16 mouse cellular contexts compared by ENCODE assay signal in genomic region chr14:58656935-58657238, GRCm38 (mm10).
DNase-seq lines count a peak whose midpoint lies in the region; TF ChIP-seq lines count a peak whose summit lies in the region.
"Had no signal": no experiment of that assay in that cellular context is flagged by ENCODE, and none has a peak within 500 bp of the region (broad histone marks: within the 10 kb centered on the region; RNA-seq: fewer than 3 reads in every experiment).

No protein-coding gene starts in this region.

- H3K27ac ChIP-seq in heart, embryonic 10.5 days: 0 out of 2 replicates have a peak overlapping the region, but pooled peaks have one; percentile 4
- peak overlapping the region; percentile 89 for H3K27ac ChIP-seq in limb, embryonic 10.5 days
- H3K27ac ChIP-seq: hindbrain, embryonic 12.5 days; midbrain, embryonic 15.5 days had no signal

- no peaks in the 10 kb centered on the region for H3K9me3 ChIP-seq in heart, embryonic 10.5 days
- H3K9me3 ChIP-seq in E14TG2a.4 (ENCODE audit: low read length): no peaks in the 10 kb centered on the region
- no peaks in the 10 kb centered on the region for H3K9me3 ChIP-seq in limb, embryonic 10.5 days (replicated peaks)
- H3K9me3 ChIP-seq: hindbrain, embryonic 12.5 days; megakaryocyte, embryonic 14.5 days; midbrain, embryonic 15.5 days had no signal

- DNase-seq in heart, embryonic 10.5 days (ENCODE audit: low spot score): no peak
- DNase-seq in heart, adult 11 months: no peak
- peak; percentile 11 for DNase-seq in embryo, embryonic 9.5 days (ENCODE audit: extremely low spot score)
- DNase-seq in limb, embryonic 10.5 days (ENCODE audit: low spot score): peak; percentile 59
- no peak for DNase-seq in gastrocnemius, postnatal 14 days
- no peak for DNase-seq in left cerebral cortex, adult 11 months (ENCODE audit: low spot score)
- DNase-seq: cerebellum, adult 2 months; heart, postnatal 10 days; liver, postnatal 0 days; lung, postnatal 10 days; thymus, postnatal 25 days had no signal

- no peak overlapping the region for H3K4me3 ChIP-seq in heart, embryonic 10.5 days
- H3K4me3 ChIP-seq in E14TG2a.4 (replicated peaks; ENCODE audit: low read length): 0 out of 2 replicates have a peak overlapping the region, but pooled peaks have one; percentile 13
- H3K4me3 ChIP-seq in limb, embryonic 10.5 days: 0 out of 2 replicates have a peak overlapping the region, but pooled peaks have one; percentile 16
- H3K4me3 ChIP-seq: hindbrain, embryonic 12.5 days; megakaryocyte, embryonic 14.5 days; midbrain, embryonic 15.5 days; myocyte had no signal

- intact Hi-C loops in gastrocnemius, postnatal 14 days (cut with DNase I; ENCODE audit: low total_unique reads): no loop called here

- H3K4me1 ChIP-seq in heart, embryonic 10.5 days: peaks cover 12% of the 10 kb centered on the region
- H3K4me1 ChIP-seq in E14TG2a.4 (replicated peaks; ENCODE audit: low read depth, low read length): peaks cover 41% of the 10 kb centered on the region
- peaks cover 51% of the 10 kb centered on the region for H3K4me1 ChIP-seq in limb, embryonic 10.5 days
- H3K4me1 ChIP-seq: megakaryocyte, embryonic 14.5 days; midbrain, embryonic 15.5 days had no signal

- TF ChIP-seq CTCF in E14TG2a.4 (conservative IDR thresholded peaks at IDR 0.05; ENCODE audit: low read length): no peak

- H3K36me3 ChIP-seq in heart, embryonic 10.5 days: no peaks in the 10 kb centered on the region
- no peaks in the 10 kb centered on the region for H3K36me3 ChIP-seq in E14TG2a.4 (ENCODE audit: insufficient read depth, low read length)
- H3K36me3 ChIP-seq in limb, embryonic 10.5 days: no peaks in the 10 kb centered on the region
- H3K36me3 ChIP-seq: hindbrain, embryonic 12.5 days; midbrain, embryonic 15.5 days had no signal

- H3K27me3 ChIP-seq in heart, embryonic 10.5 days (ENCODE audit: insufficient read depth, poor library complexity, severe bottlenecking): no peaks in the 10 kb centered on the region
- H3K27me3 ChIP-seq in E14TG2a.4 (ENCODE audit: insufficient read depth, low read length): no peaks in the 10 kb centered on the region
- no peaks in the 10 kb centered on the region for H3K27me3 ChIP-seq in limb, embryonic 10.5 days (ENCODE audit: low read depth, poor library complexity, severe bottlenecking)
- H3K27me3 ChIP-seq: hindbrain, embryonic 12.5 days; megakaryocyte, embryonic 14.5 days; midbrain, embryonic 15.5 days had no signal

- 14% methylated on average over 1 of the region's 1 CpGs for WGBS in heart, embryonic 10.5 days
- 10% methylated on average over 1 of the region's 1 CpGs for WGBS in limb, embryonic 10.5 days

Comparison
In these comparisons a context has a peak if more than half of its experiments do, and no peak if none do; other contexts are left out.
1. DNase-seq: peak in embryo, embryonic 9.5 days (single experiment) and limb, embryonic 10.5 days (single experiment); none in heart, embryonic 10.5 days (single experiment), heart, adult 11 months (single experiment), gastrocnemius, postnatal 14 days (single experiment) and left cerebral cortex, adult 11 months (single experiment).